Mouse (Mus musculus) lung, postnatal 4 days (tissue): Measurements from ENCODE around the gene Fcrl5.

Experiments used
- DNase-seq, 2 experiments: peaks; one replicate each; pipeline ENCODE4 v3.0.0; 2021

Gene Fcrl5

GRCm38 (mm10) chr3:87533667-87534378, 98.2 kb downstream of the Fcrl5 start:
- DNase-seq = no peak

- no peak for DNase-seq
Observed at GRCm38 (mm10) chr3:87538034-87538433, 102.5 kb downstream of the Fcrl5 start.

- DNase-seq = no peak
Observed at GRCm38 (mm10) chr3:87540028-87540675, 104.6 kb downstream of the Fcrl5 start.

- DNase-seq = no peak
Observed at GRCm38 (mm10) chr3:87540714-87541113, 105.1 kb downstream of the Fcrl5 start.

- no peak for DNase-seq
Observed at GRCm38 (mm10) chr3:87542481-87543215, 107.1 kb downstream of the Fcrl5 start.

GRCm38 (mm10) chr3:87545554-87545953, 110.0 kb downstream of the Fcrl5 start:
- DNase-seq = no peak

GRCm38 (mm10) chr3:87546291-87546721, 110.7 kb downstream of the Fcrl5 start:
- no peak for DNase-seq

GRCm38 (mm10) chr3:87549908-87550307, 114.3 kb downstream of the Fcrl5 start:
- no peak for DNase-seq
